Mouse (Mus musculus): ENCODE measurements around the gene Arhgef17. TPM values are rescaled to one million over a fixed set of nuclear protein-coding genes. Genes with fewer than 3 reads are reported as not detected.

The Arhgef17 gene
- polyA plus RNA-seq (2012; rRNA removed): 70.0 and 71.4 TPM in 2 replicates

GRCm38 (mm10) chr7:100931926-100932480 is at the start of gene Arhgef17:
Gene Arhgef17, minus strand, starts transcription at chr7:100932107.
- no peak for DNase-seq

GRCm38 (mm10) chr7:100979175-100979574 is 47.3 kb upstream of the Arhgef17 start:
- no peak for TF ChIP-seq CTCF (IDR thresholded peaks at IDR 0.05; ENCODE audit: borderline replicate concordance, insufficient read depth, low read depth, low read length)
- no peak for TF ChIP-seq POLR2A (IDR thresholded peaks at IDR 0.05; ENCODE audit: borderline replicate concordance, insufficient read depth, low read length)
- DNase-seq: peak in 1 of 2 experiments; percentile 16
- H3K4me3 ChIP-seq (replicated peaks; ENCODE audit: insufficient read depth, low read depth, low read length): no peak overlapping the region
- no peaks in the 10 kb centered on the region for H3K27me3 ChIP-seq (ENCODE audit: control insufficient read depth, insufficient read depth, low read length)
- H3K4me1 ChIP-seq (ENCODE audit: control insufficient read depth, insufficient read depth, low read length): no peaks in the 10 kb centered on the region
- H3K27ac ChIP-seq (ENCODE audit: insufficient read depth, low read length): no peak overlapping the region
- 10% methylated on average over 2 of the region's 2 CpGs for WGBS

More at GRCm38 (mm10) chr7:100931926-100932480, at the start of gene Arhgef17:
- TF ChIP-seq POLR2A (IDR thresholded peaks at IDR 0.05; ENCODE audit: borderline replicate concordance, insufficient read depth, low read length) (no peak), CTCF (IDR thresholded peaks at IDR 0.05; ENCODE audit: borderline replicate concordance, insufficient read depth, low read depth, low read length) (no peak)
- WGBS: 2% methylated on average over 33 of the region's 35 CpGs
- H3K27me3 ChIP-seq (ENCODE audit: control insufficient read depth, insufficient read depth, low read length): peaks cover 10% of the 10 kb centered on the region; the same call in 1 of the 2 replicates
- H3K4me1 ChIP-seq (ENCODE audit: control insufficient read depth, insufficient read depth, low read length): no peaks in the 10 kb centered on the region
- no peak within 1 kb of the TSS for H3K27ac ChIP-seq (ENCODE audit: insufficient read depth, low read length)
- no peak within 1 kb of the TSS for H3K4me3 ChIP-seq (replicated peaks; ENCODE audit: insufficient read depth, low read depth, low read length)

- no peak overlapping the region for H3K4me3 ChIP-seq (replicated peaks; ENCODE audit: insufficient read depth, low read depth, low read length)
- WGBS: 89% methylated on average over 5 of the region's 5 CpGs
- no peak for DNase-seq
- TF ChIP-seq POLR2A (IDR thresholded peaks at IDR 0.05; ENCODE audit: borderline replicate concordance, insufficient read depth, low read length): no peak
- TF ChIP-seq CTCF (IDR thresholded peaks at IDR 0.05; ENCODE audit: borderline replicate concordance, insufficient read depth, low read depth, low read length): no peak
- H3K4me1 ChIP-seq (ENCODE audit: control insufficient read depth, insufficient read depth, low read length): no peaks in the 10 kb centered on the region
- no peaks in the 10 kb centered on the region for H3K27me3 ChIP-seq (ENCODE audit: control insufficient read depth, insufficient read depth, low read length)
- no peak overlapping the region for H3K27ac ChIP-seq (ENCODE audit: insufficient read depth, low read length)
Measured at GRCm38 (mm10) chr7:100978171-100978570, 46.3 kb upstream of the Arhgef17 start.

- Histone ChIP-seq H3K4me3 (replicated peaks; ENCODE audit: insufficient read depth, low read depth, low read length) (no peak within 1 kb of the TSS), H3K27ac (ENCODE audit: insufficient read depth, low read length) (no peak within 1 kb of the TSS), H3K27me3 (ENCODE audit: control insufficient read depth, insufficient read depth, low read length) (no peaks in the 10 kb centered on the region), H3K4me1 (ENCODE audit: control insufficient read depth, insufficient read depth, low read length) (no peaks in the 10 kb centered on the region)
- WGBS: 3% methylated on average over 36 of the region's 36 CpGs
- no peak for DNase-seq
- TF ChIP-seq CTCF (IDR thresholded peaks at IDR 0.05; ENCODE audit: borderline replicate concordance, insufficient read depth, low read depth, low read length): no peak
- no peak for TF ChIP-seq POLR2A (IDR thresholded peaks at IDR 0.05; ENCODE audit: borderline replicate concordance, insufficient read depth, low read length)
Measured at GRCm38 (mm10) chr7:100974135-100974903, 42.4 kb upstream of the Arhgef17 start, which contains the start of gene P2ry6. Gene P2ry6, minus strand, starts transcription at chr7:100974649.

- DNase-seq: no peak
- H3K27me3 ChIP-seq (ENCODE audit: control insufficient read depth, insufficient read depth, low read length): no peaks in the 10 kb centered on the region
- H3K4me1 ChIP-seq (ENCODE audit: control insufficient read depth, insufficient read depth, low read length): no peaks in the 10 kb centered on the region
- no peak overlapping the region for H3K27ac ChIP-seq (ENCODE audit: insufficient read depth, low read length)
- WGBS: 62% methylated on average over 3 of the region's 3 CpGs
- TF ChIP-seq CTCF (IDR thresholded peaks at IDR 0.05; ENCODE audit: borderline replicate concordance, insufficient read depth, low read depth, low read length): no peak
- TF ChIP-seq POLR2A (IDR thresholded peaks at IDR 0.05; ENCODE audit: borderline replicate concordance, insufficient read depth, low read length): no peak
- H3K4me3 ChIP-seq (replicated peaks; ENCODE audit: insufficient read depth, low read depth, low read length): no peak overlapping the region
Measured at GRCm38 (mm10) chr7:100972875-100973274, 41.0 kb upstream of the Arhgef17 start.

- H3K4me1 ChIP-seq (ENCODE audit: control insufficient read depth, insufficient read depth, low read length): no peaks in the 10 kb centered on the region
- no peak overlapping the region for H3K27ac ChIP-seq (ENCODE audit: insufficient read depth, low read length)
- 68% methylated on average over 10 of the region's 10 CpGs for WGBS
- DNase-seq: no peak
- no peaks in the 10 kb centered on the region for H3K27me3 ChIP-seq (ENCODE audit: control insufficient read depth, insufficient read depth, low read length)
- H3K4me3 ChIP-seq (replicated peaks; ENCODE audit: insufficient read depth, low read depth, low read length): no peak overlapping the region
- TF ChIP-seq CTCF (IDR thresholded peaks at IDR 0.05; ENCODE audit: borderline replicate concordance, insufficient read depth, low read depth, low read length) (no peak), POLR2A (IDR thresholded peaks at IDR 0.05; ENCODE audit: borderline replicate concordance, insufficient read depth, low read length) (no peak)
Measured at GRCm38 (mm10) chr7:100968874-100969659, 37.2 kb upstream of the Arhgef17 start.

- TF ChIP-seq POLR2A (IDR thresholded peaks at IDR 0.05; ENCODE audit: borderline replicate concordance, insufficient read depth, low read length) (no peak), CTCF (IDR thresholded peaks at IDR 0.05; ENCODE audit: borderline replicate concordance, insufficient read depth, low read depth, low read length) (no peak)
- H3K4me1 ChIP-seq (ENCODE audit: control insufficient read depth, insufficient read depth, low read length): no peaks in the 10 kb centered on the region
- H3K4me3 ChIP-seq (replicated peaks; ENCODE audit: insufficient read depth, low read depth, low read length): no peak overlapping the region
- DNase-seq: no peak
- H3K27me3 ChIP-seq (ENCODE audit: control insufficient read depth, insufficient read depth, low read length): no peaks in the 10 kb centered on the region
- 82% methylated on average over 6 of the region's 6 CpGs for WGBS
- H3K27ac ChIP-seq (ENCODE audit: insufficient read depth, low read length): no peak overlapping the region
Measured at GRCm38 (mm10) chr7:100968376-100968775, 36.5 kb upstream of the Arhgef17 start.

Data from cerebellum, adult 2 months (tissue).